Mouse (Mus musculus) adrenal gland, adult (tissue): ENCODE data around the gene Arid3b.

Source experiments
- DNase-seq, 2 experiments: peaks; one replicate each; pipeline ENCODE4 v3.0.0; 2022 to 2023; ENCODE audit warnings: low spot score in 1 of 2; ENCODE audit not compliant: inconsistent age in 2 of 2

Gene Arid3b

GRCm38 (mm10) chr9:57797456-57797855 is 39.1 kb downstream of the Arid3b start:
- no peak for DNase-seq

GRCm38 (mm10) chr9:57789733-57790132 is 46.9 kb downstream of the Arid3b start:
- no peak for DNase-seq

- peak in 1 of 2 experiments; percentile 36 for DNase-seq
Observed at GRCm38 (mm10) chr9:57782656-57783055, 53.9 kb downstream of the Arid3b start.

- DNase-seq = no peak
Observed at GRCm38 (mm10) chr9:57775736-57776135, 60.9 kb downstream of the Arid3b start.

GRCm38 (mm10) chr9:57775026-57775425 is 61.6 kb downstream of the Arid3b start:
- no peak for DNase-seq

- peak in 1 of 2 experiments; percentile 53 for DNase-seq
Observed at GRCm38 (mm10) chr9:57774168-57774567, 62.4 kb downstream of the Arid3b start.

GRCm38 (mm10) chr9:57773754-57774153 is 62.8 kb downstream of the Arid3b start:
- DNase-seq = no peak

- no peak for DNase-seq
Observed at GRCm38 (mm10) chr9:57770836-57771235, 65.8 kb downstream of the Arid3b start.

GRCm38 (mm10) chr9:57770214-57770613 is 66.4 kb downstream of the Arid3b start:
- no peak for DNase-seq

- DNase-seq = no peak
Observed at GRCm38 (mm10) chr9:57769539-57770069, 67.0 kb downstream of the Arid3b start.

- no peak for DNase-seq
Observed at GRCm38 (mm10) chr9:57767231-57767630, 69.4 kb downstream of the Arid3b start.

GRCm38 (mm10) chr9:57766431-57766830 is 70.2 kb downstream of the Arid3b start:
- DNase-seq = no peak

GRCm38 (mm10) chr9:57765364-57766351 is 70.9 kb downstream of the Arid3b start, which contains the start of gene Clk3:
Gene Clk3, minus strand, starts transcription at chr9:57765860.
- DNase-seq = peak in 1 of 2 experiments; percentile 84

GRCm38 (mm10) chr9:57764974-57765363 is 71.6 kb downstream of the Arid3b start:
- peak; percentile 96 to 98 for DNase-seq

GRCm38 (mm10) chr9:57764147-57764973 is 72.2 kb downstream of the Arid3b start:
- peak; percentile 85 to 94 for DNase-seq

- peak; percentile 46 to 76 for DNase-seq
Observed at GRCm38 (mm10) chr9:57762563-57762991, 74.0 kb downstream of the Arid3b start.

- peak in 1 of 2 experiments; percentile 52 for DNase-seq
Observed at GRCm38 (mm10) chr9:57761563-57762551, 74.7 kb downstream of the Arid3b start.

- DNase-seq = no peak
Observed at GRCm38 (mm10) chr9:57760416-57761146, 76.0 kb downstream of the Arid3b start.

- peak; percentile 83 to 95 for DNase-seq
Observed at GRCm38 (mm10) chr9:57759289-57759688, 77.3 kb downstream of the Arid3b start.
